Mouse (Mus musculus): ENCODE measurements around the gene Sec24a. TPM values are rescaled to one million over a fixed set of nuclear protein-coding genes. Genes with fewer than 3 reads are reported as not detected.
"Not testable (repeated sequence)": the region's sequence is repeated elsewhere in the genome, so short reads cannot be mapped to it uniquely, and the experiment has no call there.

Gene Sec24a
- polyA plus RNA-seq, 1 experiment from 2014 or later, result 21.2 TPM

GRCm38 (mm10) chr11:51706451-51706850, 57.0 kb downstream of the Sec24a start:
- no peak overlapping the region for H3K27ac ChIP-seq (ENCODE audit: low read length)
- no peak overlapping the region for H3K9ac ChIP-seq (ENCODE audit: low read depth, low read length)
- ATAC-seq, result no peak
- H3K9me3 ChIP-seq (ENCODE audit: control insufficient read depth, low read length), result no peaks in the 10 kb centered on the region
- no peak overlapping the region for H3K4me3 ChIP-seq (ENCODE audit: low read length)
- no peaks in the 10 kb centered on the region for H3K4me1 ChIP-seq (ENCODE audit: control insufficient read depth, insufficient read depth, low read length)
- 97% methylated on average over 10 of the region's 10 CpGs for WGBS
- H3K4me2 ChIP-seq (ENCODE audit: low read depth, low read length), result no peak overlapping the region
- H3K36me3 ChIP-seq (ENCODE audit: control insufficient read depth, insufficient read depth, low read length), result peaks cover 5% of the 10 kb centered on the region
- H3K27me3 ChIP-seq (replicated peaks; ENCODE audit: control insufficient read depth, insufficient read depth, low read length), result no peaks in the 10 kb centered on the region

GRCm38 (mm10) chr11:51703379-51703998, 59.9 kb downstream of the Sec24a start:
- WGBS, result 71% methylated on average over 10 of the region's 10 CpGs
- H3K27ac ChIP-seq (ENCODE audit: low read length), result no peak overlapping the region
- H3K4me3 ChIP-seq (ENCODE audit: low read length), result no peak overlapping the region
- H3K9me3 ChIP-seq (ENCODE audit: control insufficient read depth, low read length), result peaks cover under 1% of the 10 kb centered on the region; the same call in 1 of the 2 replicates
- no peak overlapping the region for H3K4me2 ChIP-seq (ENCODE audit: low read depth, low read length)
- ATAC-seq, result no peak
- no peak overlapping the region for H3K9ac ChIP-seq (ENCODE audit: low read depth, low read length)
- H3K27me3 ChIP-seq (replicated peaks; ENCODE audit: control insufficient read depth, insufficient read depth, low read length), result no peaks in the 10 kb centered on the region
- H3K4me1 ChIP-seq (ENCODE audit: control insufficient read depth, insufficient read depth, low read length), result no peaks in the 10 kb centered on the region
- H3K36me3 ChIP-seq (ENCODE audit: control insufficient read depth, insufficient read depth, low read length), result peaks cover 19% of the 10 kb centered on the region

DNA sequence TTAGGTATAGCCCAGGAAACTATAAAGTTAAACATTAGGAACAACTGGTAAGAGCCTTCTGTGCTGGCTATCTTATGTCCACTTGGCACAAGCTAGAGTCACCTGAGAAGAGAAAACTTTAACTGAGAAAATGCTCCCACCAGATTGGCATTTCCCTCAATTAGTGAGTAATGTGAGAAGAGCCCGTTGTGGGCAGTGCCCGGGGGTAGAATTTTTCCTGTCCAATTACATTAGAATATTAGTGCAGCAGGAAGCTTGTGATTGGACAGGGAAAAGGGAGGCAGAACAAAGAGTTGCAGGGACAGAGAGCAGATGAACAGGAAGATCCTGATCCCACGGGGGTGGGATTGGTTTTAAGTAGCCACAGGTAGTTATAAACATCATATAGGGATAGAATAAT, 60.6 kb downstream of the Sec24a start:
- Histone ChIP-seq H3K9ac (ENCODE audit: low read depth, low read length) (no peak overlapping the region), H3K4me1 (ENCODE audit: control insufficient read depth, insufficient read depth, low read length) (no peaks in the 10 kb centered on the region), H3K36me3 (ENCODE audit: control insufficient read depth, insufficient read depth, low read length) (peaks cover 23% of the 10 kb centered on the region), H3K4me2 (ENCODE audit: low read depth, low read length) (no peak overlapping the region), H3K27me3 (replicated peaks; ENCODE audit: control insufficient read depth, insufficient read depth, low read length) (no peaks in the 10 kb centered on the region), H3K27ac (ENCODE audit: low read length) (no peak overlapping the region), H3K4me3 (ENCODE audit: low read length) (no peak overlapping the region), H3K9me3 (ENCODE audit: control insufficient read depth, low read length) (peaks cover 3% of the 10 kb centered on the region; the same call in 1 of the 2 replicates)
- 86% methylated on average over 3 of the region's 3 CpGs for WGBS
- ATAC-seq, result no peak

DNA sequence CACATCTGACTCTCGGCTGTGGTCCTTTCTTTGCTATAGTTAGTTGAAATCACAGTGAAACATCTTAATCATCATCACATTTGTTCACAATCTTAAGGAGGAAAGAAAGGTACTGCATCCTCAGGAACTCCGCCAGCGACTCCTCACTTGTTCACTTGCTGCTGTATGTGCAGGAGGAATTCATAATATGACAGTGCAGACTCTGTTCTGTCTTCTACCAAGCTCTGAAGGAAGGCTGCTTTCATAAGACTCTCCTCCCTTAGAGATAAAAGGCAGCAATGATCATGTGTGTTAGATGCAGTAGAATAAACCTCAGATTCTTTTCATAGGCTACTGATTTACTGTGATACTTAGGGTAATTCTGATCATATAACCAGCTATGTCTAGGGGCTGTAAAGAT, 68.5 kb downstream of the Sec24a start:
- no peak overlapping the region for H3K9ac ChIP-seq (ENCODE audit: low read depth, low read length)
- peaks cover 3% of the 10 kb centered on the region; the same call in 1 of the 2 replicates for H3K9me3 ChIP-seq (ENCODE audit: control insufficient read depth, low read length)
- no peak overlapping the region for H3K4me2 ChIP-seq (ENCODE audit: low read depth, low read length)
- H3K4me1 ChIP-seq (ENCODE audit: control insufficient read depth, insufficient read depth, low read length), result no peaks in the 10 kb centered on the region
- no peaks in the 10 kb centered on the region for H3K27me3 ChIP-seq (replicated peaks; ENCODE audit: control insufficient read depth, insufficient read depth, low read length)
- 95% methylated on average over 3 of the region's 3 CpGs for WGBS
- peaks cover 14% of the 10 kb centered on the region for H3K36me3 ChIP-seq (ENCODE audit: control insufficient read depth, insufficient read depth, low read length)
- no peak for ATAC-seq
- H3K27ac ChIP-seq (ENCODE audit: low read length), result no peak overlapping the region
- no peak overlapping the region for H3K4me3 ChIP-seq (ENCODE audit: low read length)

GRCm38 (mm10) chr11:51690597-51690996, 72.8 kb downstream of the Sec24a start:
- not testable (repeated sequence) for H3K36me3 ChIP-seq (ENCODE audit: control insufficient read depth, insufficient read depth, low read length); H3K9ac ChIP-seq (ENCODE audit: low read depth, low read length); ATAC-seq; H3K4me1 ChIP-seq (ENCODE audit: control insufficient read depth, insufficient read depth, low read length); H3K9me3 ChIP-seq (ENCODE audit: control insufficient read depth, low read length); H3K27me3 ChIP-seq (replicated peaks; ENCODE audit: control insufficient read depth, insufficient read depth, low read length); H3K4me2 ChIP-seq (ENCODE audit: low read depth, low read length); H3K27ac ChIP-seq (ENCODE audit: low read length); H3K4me3 ChIP-seq (ENCODE audit: low read length)
- WGBS, result 95% methylated on average over 1 of the region's 3 CpGs

GRCm38 (mm10) chr11:51689343-51689742, 74.1 kb downstream of the Sec24a start:
- Histone ChIP-seq H3K4me1 (ENCODE audit: control insufficient read depth, insufficient read depth, low read length) (peaks cover 5% of the 10 kb centered on the region), H3K27ac (ENCODE audit: low read length) (peak overlapping the region; percentile 100), H3K27me3 (replicated peaks; ENCODE audit: control insufficient read depth, insufficient read depth, low read length) (no peaks in the 10 kb centered on the region), H3K4me2 (ENCODE audit: low read depth, low read length) (peak overlapping the region; percentile 64), H3K9ac (ENCODE audit: low read depth, low read length) (peak overlapping the region; percentile 55), H3K4me3 (ENCODE audit: low read length) (peak overlapping the region; percentile 79), H3K36me3 (ENCODE audit: control insufficient read depth, insufficient read depth, low read length) (peaks cover 3% of the 10 kb centered on the region; the same call in 1 of the 2 replicates), H3K9me3 (ENCODE audit: control insufficient read depth, low read length) (no peaks in the 10 kb centered on the region)
- ATAC-seq, result no peak
- 23% methylated on average over 6 of the region's 6 CpGs for WGBS

DNA sequence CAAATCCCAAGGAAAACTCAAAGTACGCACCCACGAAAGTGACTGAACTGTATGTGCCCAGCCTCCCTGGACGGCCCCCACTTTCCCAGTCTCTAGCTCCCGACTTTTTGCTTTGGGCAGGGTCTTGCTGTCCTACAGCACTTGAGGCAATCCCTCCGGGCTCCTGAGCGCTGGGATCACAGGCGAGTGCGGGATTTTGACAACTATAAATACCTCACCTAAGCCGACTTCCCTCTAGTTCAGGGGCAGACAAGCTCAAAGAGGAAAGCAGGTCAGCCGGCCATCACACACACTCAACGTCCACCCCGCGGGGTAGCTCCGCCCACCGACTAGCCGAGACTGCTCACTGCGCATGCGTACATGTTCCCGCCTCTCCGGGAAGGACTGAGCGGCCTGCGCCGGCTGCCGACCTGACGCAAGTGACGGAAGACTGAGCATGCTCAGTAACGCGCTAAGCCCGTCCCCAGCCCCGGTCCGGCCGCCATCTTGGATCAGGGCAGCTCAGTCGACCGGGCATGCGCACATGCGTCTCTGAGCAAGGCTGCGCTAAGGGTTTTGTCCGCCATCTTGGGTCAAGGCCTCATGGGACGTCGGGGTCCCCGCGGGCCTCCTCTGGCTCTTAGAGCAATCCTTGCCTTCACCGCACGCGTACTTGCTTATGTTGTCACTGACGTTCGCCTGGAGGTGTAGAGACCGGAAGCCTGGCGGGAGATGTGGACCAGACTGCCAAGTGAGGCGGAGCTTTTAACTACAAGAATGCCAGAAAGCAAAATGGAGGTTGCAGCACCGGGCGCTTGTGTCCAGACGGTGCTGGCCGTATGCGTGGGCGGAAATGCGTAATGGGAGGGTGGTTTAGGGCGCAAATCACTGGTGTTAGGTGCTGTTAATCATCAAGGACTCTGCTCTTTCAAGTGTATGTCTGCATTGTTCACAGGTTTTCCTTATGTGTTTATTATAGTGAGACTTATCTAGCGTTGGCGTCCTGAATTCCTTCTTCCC, 74.8 kb downstream of the Sec24a start, which contains the start of gene 0610009B22Rik:
TSS of gene 0610009B22Rik (minus strand) at position 545 of the 999 bp plus-strand sequence.
- under 1% methylated on average over 60 of the region's 60 CpGs for WGBS
- H3K27me3 ChIP-seq (replicated peaks; ENCODE audit: control insufficient read depth, insufficient read depth, low read length), result no peaks in the 10 kb centered on the region
- peaks cover 5% of the 10 kb centered on the region for H3K4me1 ChIP-seq (ENCODE audit: control insufficient read depth, insufficient read depth, low read length)
- peak within 1 kb of the TSS; percentile 79 for H3K4me3 ChIP-seq (ENCODE audit: low read length)
- peak within 1 kb of the TSS; percentile 100 for H3K27ac ChIP-seq (ENCODE audit: low read length)
- H3K9ac ChIP-seq (ENCODE audit: low read depth, low read length), result peak within 1 kb of the TSS; percentile 93
- peaks cover 3% of the 10 kb centered on the region; the same call in 1 of the 2 replicates for H3K36me3 ChIP-seq (ENCODE audit: control insufficient read depth, insufficient read depth, low read length)
- peak; percentile 99 for ATAC-seq
- H3K4me2 ChIP-seq (ENCODE audit: low read depth, low read length), result peak within 1 kb of the TSS; percentile 64
- H3K9me3 ChIP-seq (ENCODE audit: control insufficient read depth, low read length), result no peaks in the 10 kb centered on the region

DNA sequence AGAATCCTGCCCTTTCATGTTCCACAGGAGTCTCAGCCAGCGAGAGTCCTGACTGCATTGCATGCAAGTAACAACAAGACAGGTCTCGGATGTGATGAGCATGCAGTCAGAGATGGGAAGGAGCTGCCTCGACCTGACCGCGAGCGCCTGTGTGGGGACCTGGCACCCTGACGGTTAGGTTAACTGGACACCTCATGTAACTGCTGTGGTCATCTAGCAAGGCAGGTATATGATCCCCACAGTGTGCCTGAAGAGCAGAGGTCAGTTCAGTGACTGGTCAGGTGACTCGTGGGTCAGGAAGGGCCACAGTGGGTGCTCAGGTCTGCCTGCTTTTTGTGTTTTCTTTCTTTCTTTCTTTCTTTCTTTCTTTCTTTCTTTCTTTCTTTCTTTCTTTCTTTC, 81.5 kb downstream of the Sec24a start:
- H3K27me3 ChIP-seq (replicated peaks; ENCODE audit: control insufficient read depth, insufficient read depth, low read length), result no peaks in the 10 kb centered on the region
- no peak for ATAC-seq
- no peak overlapping the region for H3K27ac ChIP-seq (ENCODE audit: low read length)
- no peaks in the 10 kb centered on the region for H3K9me3 ChIP-seq (ENCODE audit: control insufficient read depth, low read length)
- H3K9ac ChIP-seq (ENCODE audit: low read depth, low read length), result no peak overlapping the region
- no peak overlapping the region for H3K4me3 ChIP-seq (ENCODE audit: low read length)
- WGBS, result 45% methylated on average over 8 of the region's 8 CpGs
- H3K4me2 ChIP-seq (ENCODE audit: low read depth, low read length), result no peak overlapping the region
- H3K4me1 ChIP-seq (ENCODE audit: control insufficient read depth, insufficient read depth, low read length), result peaks cover 3% of the 10 kb centered on the region; the same call in 1 of the 2 replicates
- H3K36me3 ChIP-seq (ENCODE audit: control insufficient read depth, insufficient read depth, low read length), result peaks cover 3% of the 10 kb centered on the region; the same call in 1 of the 2 replicates

DNA sequence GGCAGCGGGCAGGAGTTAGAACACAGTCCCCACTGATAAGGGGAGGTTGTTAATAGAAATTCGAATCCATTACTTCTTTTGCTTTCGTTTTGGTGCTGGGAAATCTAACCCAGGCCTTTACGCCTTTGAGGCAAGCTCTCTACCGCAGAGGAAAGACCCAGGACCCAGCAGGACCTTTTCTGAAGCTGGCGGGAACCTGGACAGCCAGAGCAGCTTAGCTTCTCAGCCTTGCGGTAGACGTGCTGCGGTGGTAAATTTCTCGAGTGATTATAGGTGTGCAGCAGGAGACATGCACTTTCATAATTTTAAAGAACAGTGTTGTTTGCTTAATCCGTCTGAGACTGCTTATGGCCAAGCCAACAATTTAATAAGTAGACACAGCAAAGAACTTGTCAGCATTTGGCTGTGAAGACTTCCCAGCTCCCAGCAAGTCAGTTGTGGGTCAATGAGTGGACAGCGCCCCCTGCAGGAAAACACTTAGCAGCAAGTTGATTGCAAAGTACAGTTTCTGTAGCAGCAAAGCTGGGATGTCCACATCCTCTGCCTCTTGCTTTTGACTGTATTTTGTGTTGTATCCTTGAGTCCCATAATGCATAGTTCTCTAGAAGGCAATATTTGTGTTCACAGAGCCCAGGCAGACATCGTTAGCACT, 82.0 kb downstream of the Sec24a start:
- peak; percentile 62 for ATAC-seq
- Histone ChIP-seq H3K9me3 (ENCODE audit: control insufficient read depth, low read length) (no peaks in the 10 kb centered on the region), H3K27ac (ENCODE audit: low read length) (no peak overlapping the region), H3K27me3 (replicated peaks; ENCODE audit: control insufficient read depth, insufficient read depth, low read length) (no peaks in the 10 kb centered on the region), H3K9ac (ENCODE audit: low read depth, low read length) (peak overlapping the region; percentile 45; the same call in 1 of the 2 replicates), H3K36me3 (ENCODE audit: control insufficient read depth, insufficient read depth, low read length) (peaks cover 3% of the 10 kb centered on the region; the same call in 1 of the 2 replicates), H3K4me2 (ENCODE audit: low read depth, low read length) (0 out of 2 replicates have a peak overlapping the region, but pooled peaks have one; percentile 20), H3K4me3 (ENCODE audit: low read length) (0 out of 2 replicates have a peak overlapping the region, but pooled peaks have one; percentile 5), H3K4me1 (ENCODE audit: control insufficient read depth, insufficient read depth, low read length) (peaks cover 3% of the 10 kb centered on the region; the same call in 1 of the 2 replicates)
- 38% methylated on average over 13 of the region's 13 CpGs for WGBS

Measured in intestine, embryonic 16.5 days (tissue).